Mouse (Mus musculus) ES-E14 (cell line): ENCODE data around the gene Prkar1b. TPM values are rescaled to one million over a fixed set of nuclear protein-coding genes. Genes with fewer than 3 reads are reported as not detected.

ENCODE experiments used
- DNase-seq: peaks from one replicate; pipeline ENCODE4 v3.0.0-alpha.2; 2013; ENCODE audit warnings: low read depth, low spot score
- H3K27ac ChIP-seq: 2 replicates; pipeline ENCODE4 v1.5.1; 2012; ENCODE audit warnings: low read depth, mild to moderate bottlenecking, low read length, moderate library complexity, mixed read lengths; ENCODE audit not compliant: poor library complexity, insufficient read depth, severe bottlenecking
- H3K36me3 ChIP-seq: 2 replicates; pipeline ENCODE4 v1.6.1; 2012; ENCODE audit warnings: mild to moderate bottlenecking, low read length, moderate library complexity, mixed read lengths; ENCODE audit not compliant: control insufficient read depth, poor library complexity, insufficient read depth, severe bottlenecking
- H3K4me1 ChIP-seq, 2 experiments: fragments of 150-350 bp in 1 of 2; sonication (generic) in 1 of 2; 2 replicates each; pipeline ENCODE4 v1.6.1; 2012; ENCODE audit warnings: low read length in 2 of 2, mild to moderate bottlenecking in 1 of 2, mixed read lengths in 1 of 2; ENCODE audit not compliant: control insufficient read depth in 2 of 2, insufficient read depth in 2 of 2, poor library complexity in 1 of 2
- H3K4me3 ChIP-seq, 2 experiments: fragments of 150-350 bp in 1 of 2; sonication (generic) in 1 of 2; 2 replicates each; pipeline ENCODE4 v1.5.1; 2012; ENCODE audit warnings: low read length in 2 of 2, low read depth in 1 of 2, mild to moderate bottlenecking in 1 of 2, mixed read lengths in 1 of 2; ENCODE audit not compliant: insufficient read depth in 1 of 2, poor library complexity in 1 of 2, severe bottlenecking in 1 of 2
- H3K9ac ChIP-seq: 2 replicates; pipeline ENCODE4 v1.6.1; 2012; ENCODE audit warnings: low read depth, mild to moderate bottlenecking, low read length, mixed read lengths; ENCODE audit not compliant: poor library complexity, insufficient read depth, severe bottlenecking
- H3K9me3 ChIP-seq: fragments of 150-350 bp; sonication (generic); 2 replicates; pipeline ENCODE4 v1.6.1; 2012; ENCODE audit warnings: low read depth, mild to moderate bottlenecking, low read length; ENCODE audit not compliant: control insufficient read depth, insufficient read depth
- CHD2 ChIP-seq: IDR thresholded peaks from 2 replicates; pipeline ENCODE4 v1.6.1; 2014; ENCODE audit warnings: mild to moderate bottlenecking, low read depth, low read length, inconsistent platforms
- HCFC1 ChIP-seq: IDR thresholded peaks from 2 replicates; pipeline ENCODE4 v1.6.1; 2012; ENCODE audit warnings: low read length, inconsistent platforms, borderline replicate concordance; ENCODE audit not compliant: insufficient read depth
- MAFK ChIP-seq: IDR thresholded peaks from 2 replicates; pipeline ENCODE4 v1.6.1; 2014; ENCODE audit warnings: mild to moderate bottlenecking, low read depth, low read length, inconsistent platforms; ENCODE audit not compliant: insufficient read depth
- ZC3H11A ChIP-seq: IDR thresholded peaks from 2 replicates; pipeline ENCODE4 v1.6.1; 2012; ENCODE audit warnings: low read depth, mild to moderate bottlenecking, inconsistent platforms, low read length, borderline replicate concordance
- ZNF384 ChIP-seq: IDR thresholded peaks from 2 replicates; pipeline ENCODE4 v1.6.1; 2012; ENCODE audit warnings: low read depth, low read length, inconsistent platforms
- in situ Hi-C, 2 experiments: fragments of 600-800 bp; cut with MboI; formaldehyde crosslinking; loops; one replicate each; pipeline ENCODE4 v1.15.1; 2025; ENCODE audit warnings: low sequenced_read_pairs in 2 of 2, inconsistent platforms in 1 of 2; ENCODE audit not compliant: unreplicated experiment in 2 of 2
- total RNA-seq: library from RNA; depleted of rRNA; stranded (reverse); fragments of 300-350 nt; gene quantifications from 2 replicates; pipeline ENCODE4 v1.2.3, GENCODE M21; 2012; rRNA removed

Gene Prkar1b
- total RNA-seq, 1 experiment: 3.8 TPM

DNA sequence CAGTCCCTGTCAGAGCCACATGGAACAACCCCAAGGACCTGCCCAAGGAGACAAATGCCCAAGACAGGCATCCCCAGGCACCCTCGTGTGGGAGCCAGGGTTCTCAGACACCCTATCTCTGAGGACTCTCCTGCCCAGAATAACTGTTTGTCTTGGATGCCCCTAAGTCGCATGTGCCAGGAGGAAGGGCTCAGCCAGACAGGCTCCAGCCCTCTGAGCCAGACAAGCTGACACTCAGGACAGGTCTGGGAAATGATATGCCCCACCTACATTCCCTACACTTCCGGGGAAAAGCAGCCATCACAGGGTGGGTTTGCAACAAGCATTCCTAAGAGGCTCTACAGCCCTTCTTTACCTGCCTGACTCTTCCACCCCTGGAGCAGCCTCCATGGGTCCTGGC, 172.0 kb downstream of the Prkar1b start:
- H3K9ac ChIP-seq: no peak overlapping the region
- TF ChIP-seq MAFK (no peak), ZC3H11A (no peak), CHD2 (no peak), HCFC1 (no peak), ZNF384 (no peak)
- H3K36me3 ChIP-seq: peaks cover 55% of the 10 kb centered on the region
- H3K4me3 ChIP-seq: peak overlapping the region in 1 of 2 experiments; percentile 26; a peak in 1 of 4 replicates
- no peaks in the 10 kb centered on the region for H3K9me3 ChIP-seq
- peaks cover 0 to 21% of the 10 kb centered on the region in 2 experiments; a peak in 1 of 4 replicates for H3K4me1 ChIP-seq
- no peak overlapping the region for H3K27ac ChIP-seq
- in situ Hi-C loops: no loop called here
- DNase-seq: no peak

DNA sequence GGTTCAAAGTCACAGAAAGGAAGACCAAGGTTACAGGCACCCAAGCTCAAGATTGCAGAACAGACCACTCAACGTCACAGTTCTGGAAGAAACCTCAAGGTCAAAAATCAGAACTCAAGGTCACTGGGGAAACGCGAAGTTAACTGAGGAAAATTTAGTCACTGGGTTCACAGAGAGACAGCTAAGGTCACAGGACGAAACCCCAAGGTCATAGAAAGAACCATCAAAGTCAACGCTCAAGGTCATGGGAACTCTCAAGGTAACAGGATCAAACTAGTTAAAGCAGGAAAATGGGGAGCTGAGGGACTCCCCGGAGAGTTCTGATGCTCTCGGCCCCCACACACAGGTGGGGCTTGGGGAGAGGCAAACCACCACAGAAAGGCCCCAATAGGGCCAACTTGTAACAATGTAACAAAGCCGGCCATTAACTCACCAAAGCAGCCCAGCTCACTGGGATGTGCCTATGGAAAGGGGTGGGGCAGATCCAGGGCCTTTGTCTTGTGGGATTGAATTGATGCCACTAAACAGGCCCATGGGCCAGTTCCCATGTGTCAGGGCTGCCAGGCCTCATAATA, 174.8 kb downstream of the Prkar1b start:
- in situ Hi-C loops: no loop called here
- Histone ChIP-seq H3K4me1 (peaks cover 0 to 17% of the 10 kb centered on the region in 2 experiments; a peak in 1 of 4 replicates), H3K36me3 (peaks cover 36% of the 10 kb centered on the region), H3K9me3 (no peaks in the 10 kb centered on the region), H3K27ac (no peak overlapping the region; the same call in 1 of the 2 replicates), H3K9ac (no peak overlapping the region), H3K4me3 (no peak overlapping the region)
- DNase-seq: no peak
- TF ChIP-seq ZC3H11A (no peak), ZNF384 (no peak), HCFC1 (no peak)

DNA sequence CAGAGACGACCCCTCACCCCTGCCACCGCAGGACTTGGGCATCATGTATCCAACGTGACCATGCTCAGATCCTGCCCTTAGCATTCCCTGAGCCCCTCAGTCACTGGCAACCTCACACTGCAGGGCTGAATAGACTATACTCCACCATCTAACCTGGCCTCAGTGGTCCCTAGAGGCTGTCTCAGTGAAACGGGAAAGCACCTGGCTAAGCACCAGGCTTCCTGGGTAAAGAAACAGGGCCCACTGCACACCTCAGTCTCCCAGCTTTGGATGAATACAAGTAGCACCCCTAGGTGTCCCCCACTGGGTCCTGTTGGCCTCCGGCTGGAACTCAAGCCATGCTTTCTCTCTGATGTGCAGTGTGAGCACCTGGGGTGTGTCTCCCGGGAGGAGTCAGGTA, 176.3 kb downstream of the Prkar1b start:
- Histone ChIP-seq H3K36me3 (peaks cover 25% of the 10 kb centered on the region), H3K4me3 (no peak overlapping the region), H3K9ac (no peak overlapping the region), H3K27ac (no peak overlapping the region), H3K9me3 (no peaks in the 10 kb centered on the region), H3K4me1 (peaks cover 0 to 10% of the 10 kb centered on the region in 2 experiments; a peak in 1 of 4 replicates)
- no peak for DNase-seq
- in situ Hi-C loops: no loop called here
- TF ChIP-seq HCFC1: no peak
- TF ChIP-seq ZNF384: no peak
- TF ChIP-seq ZC3H11A: no peak
- TF ChIP-seq CHD2: no peak
- TF ChIP-seq MAFK: no peak

DNA sequence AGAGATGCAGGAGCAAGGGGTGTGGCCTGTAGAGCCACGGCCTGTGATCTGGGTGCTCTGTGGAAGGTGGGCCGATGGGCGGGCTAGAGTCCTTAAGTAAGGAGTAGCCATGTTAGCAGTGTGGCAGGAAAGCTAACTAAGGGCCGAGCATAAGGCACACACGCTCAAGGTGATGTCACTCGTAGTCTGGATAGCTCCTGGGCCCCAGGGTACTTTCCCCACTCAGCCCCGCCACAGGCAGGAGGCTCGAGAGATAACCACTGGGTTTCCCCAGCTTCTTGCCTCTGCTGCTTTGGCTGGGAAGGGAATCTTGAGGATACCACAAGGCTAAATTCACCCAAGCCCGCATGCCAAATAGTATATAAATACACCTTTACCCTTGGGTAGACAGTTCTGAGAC, 178.4 kb downstream of the Prkar1b start:
- no peak overlapping the region for H3K9ac ChIP-seq
- peaks cover 0 to 4% of the 10 kb centered on the region in 2 experiments; a peak in 1 of 4 replicates for H3K4me1 ChIP-seq
- no peaks in the 10 kb centered on the region for H3K9me3 ChIP-seq
- H3K4me3 ChIP-seq: no peak overlapping the region
- TF ChIP-seq MAFK (no peak), ZNF384 (no peak), CHD2 (no peak), HCFC1 (no peak), ZC3H11A (no peak)
- no peak overlapping the region for H3K27ac ChIP-seq
- peaks cover 7% of the 10 kb centered on the region for H3K36me3 ChIP-seq
- no peak for DNase-seq
- in situ Hi-C loops: no loop called here

DNA sequence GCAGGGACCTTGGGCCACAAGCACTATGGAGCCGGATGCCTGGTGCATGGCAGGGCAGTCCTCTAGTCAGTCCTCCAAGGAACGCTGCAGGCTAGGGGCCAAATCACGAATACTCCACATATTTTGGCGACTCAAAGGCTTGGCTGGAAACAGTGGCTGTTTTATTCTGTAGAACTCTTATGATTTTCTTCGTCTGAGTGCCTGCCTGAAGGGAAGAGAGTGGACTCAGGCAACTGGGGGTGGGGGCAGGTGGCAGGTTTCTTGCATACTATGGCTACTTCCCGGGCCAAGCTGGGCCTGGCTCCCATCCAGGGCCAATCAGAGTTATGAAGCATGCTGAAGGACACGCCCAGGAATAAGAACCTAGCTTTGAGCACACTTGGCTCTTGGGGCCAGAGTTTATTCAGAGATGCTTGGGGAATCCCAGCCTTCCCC, 179.7 kb downstream of the Prkar1b start:
- in situ Hi-C loops: no loop called here
- no peak overlapping the region for H3K27ac ChIP-seq
- TF ChIP-seq ZC3H11A (no peak), MAFK (no peak), CHD2 (no peak), HCFC1 (no peak), ZNF384 (no peak)
- H3K9me3 ChIP-seq: no peaks in the 10 kb centered on the region
- H3K4me3 ChIP-seq: no peak overlapping the region
- no peak for DNase-seq
- H3K36me3 ChIP-seq: no peaks in the 10 kb centered on the region
- peaks cover 0 to 6% of the 10 kb centered on the region in 2 experiments; a peak in 2 of 4 replicates for H3K4me1 ChIP-seq
- no peak overlapping the region for H3K9ac ChIP-seq

Other genes starting within 250 kb of the Prkar1b start
- gene Pdgfa, start 152.6 kb downstream of the Prkar1b start, total RNA-seq: 81.5 and 84.9 TPM in 2 replicates
- gene Dnaaf5, start 222 bp upstream of the Prkar1b start, total RNA-seq: 22.5 and 22.8 TPM in 2 replicates
- 183 and 289 TPM in 2 replicates for gene Sun1, start 50.6 kb upstream of the Prkar1b start, total RNA-seq
- 140 and 149 TPM in 2 replicates for gene Get4, start 102.3 kb upstream of the Prkar1b start, total RNA-seq
- gene Adap1, start 175.6 kb upstream of the Prkar1b start, total RNA-seq: 65.0 and 72.4 TPM in 2 replicates
- gene Cox19, start 201.4 kb upstream of the Prkar1b start, total RNA-seq: 19.1 and 26.6 TPM in 2 replicates
- not detected in 2 replicates for gene Cyp2w1, start 202.6 kb upstream of the Prkar1b start, total RNA-seq
- gene Gpr146, start 227.7 kb upstream of the Prkar1b start, total RNA-seq: 1.1 and 1.3 TPM in 2 replicates